Mouse (Mus musculus): ENCODE data around the gene Ephb2. TPM values are rescaled to one million over a fixed set of nuclear protein-coding genes. Genes with fewer than 3 reads are reported as not detected.

The Ephb2 gene
- polyA plus RNA-seq (2012; rRNA removed; ENCODE audit: low replicate concordance): 12.2 and 25.1 TPM in 2 replicates

GRCm38 (mm10) chr4:136835621-136836386 is at the start of gene Ephb2:
Gene Ephb2, minus strand, starts transcription at chr4:136835988.

DNA sequence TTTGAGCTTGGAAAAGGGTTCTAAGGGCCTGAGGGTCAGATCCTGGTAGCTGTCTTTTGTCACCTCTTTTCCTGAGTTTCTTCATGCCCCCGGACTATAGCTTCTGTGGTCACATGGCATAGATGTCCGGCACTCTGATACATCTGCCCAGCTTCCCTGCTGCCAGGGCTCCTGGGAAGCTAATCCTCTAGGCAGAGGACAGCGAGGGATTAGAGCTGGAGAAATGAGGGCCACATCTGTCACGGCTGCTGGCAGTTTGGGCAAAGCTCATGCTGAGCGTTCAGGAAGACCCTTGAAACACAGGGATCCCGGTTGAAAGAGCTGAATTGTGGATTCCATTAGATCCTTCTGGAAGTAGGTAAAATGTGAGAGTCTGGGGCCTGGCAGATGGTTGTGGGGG is 213.4 kb downstream of the Ephb2 start, which contains the start of gene Lactbl1:
Gene Lactbl1, plus strand, starts transcription at position 234 of the 400 bp plus-strand sequence.

GRCm38 (mm10) chr4:136610387-136610856 is 225.4 kb downstream of the Ephb2 start, which contains the start of gene Tex46:
Gene Tex46, plus strand, starts transcription at chr4:136610437.

DNA sequence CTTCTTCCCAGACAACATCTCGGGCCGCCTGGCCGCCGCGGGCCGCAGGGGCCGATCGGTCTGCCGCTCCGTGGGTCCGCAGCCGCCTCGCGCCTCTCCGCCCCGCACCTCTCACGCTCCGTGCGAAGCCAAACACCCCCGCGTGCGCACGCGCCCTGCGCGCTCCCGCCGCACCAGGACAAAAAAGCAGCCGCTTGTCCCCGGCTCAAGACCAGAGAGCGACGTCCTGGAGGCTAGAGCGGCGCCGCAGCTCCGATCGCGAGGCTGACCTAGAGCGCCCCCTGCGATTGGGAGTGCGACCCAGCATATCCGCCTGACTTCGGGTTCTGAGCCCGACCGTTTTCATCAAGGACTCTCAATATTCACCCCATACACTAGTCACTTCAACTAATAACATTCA is 233.2 kb downstream of the Ephb2 start, which contains the start of gene Kdm1a:
Gene Kdm1a, minus strand, starts transcription at position 156 of the 400 bp plus-strand sequence.

Other genes with a start within 250 kb of the Ephb2 start
- 23.6 and 37.8 TPM in 2 replicates for gene Kdm1a, start 233.3 kb downstream of the Ephb2 start, polyA plus RNA-seq (2012; rRNA removed; ENCODE audit: low replicate concordance)
- not detected in 2 replicates for gene Tex46, start 225.6 kb downstream of the Ephb2 start, polyA plus RNA-seq (2012; rRNA removed; ENCODE audit: low replicate concordance)
- 0.13 and 0.41 TPM in 2 replicates for gene Lactbl1, start 213.4 kb downstream of the Ephb2 start, polyA plus RNA-seq (2012; rRNA removed; ENCODE audit: low replicate concordance)
- gene C1qb, start 50.2 kb upstream of the Ephb2 start, polyA plus RNA-seq (2012; rRNA removed; ENCODE audit: low replicate concordance): 337 and 397 TPM in 2 replicates
- 348 and 460 TPM in 2 replicates for gene C1qc, start 57.1 kb upstream of the Ephb2 start, polyA plus RNA-seq (2012; rRNA removed; ENCODE audit: low replicate concordance)
- gene C1qa, start 62.8 kb upstream of the Ephb2 start, polyA plus RNA-seq (2012; rRNA removed; ENCODE audit: low replicate concordance): 216 and 318 TPM in 2 replicates
- 0.04 and 0.05 TPM in 2 replicates for gene Epha8, start 120.8 kb upstream of the Ephb2 start, polyA plus RNA-seq (2012; rRNA removed; ENCODE audit: low replicate concordance)
- 10.8 and 11.1 TPM in 2 replicates for gene Zbtb40, start 212.8 kb upstream of the Ephb2 start, polyA plus RNA-seq (2012; rRNA removed; ENCODE audit: low replicate concordance)